Mouse (Mus musculus) naive thymus-derived CD4-positive, alpha-beta T cell, adult 5 months (primary cell): Measurements from ENCODE around the gene Cd96. TPM values are rescaled to one million over a fixed set of nuclear protein-coding genes. Genes with fewer than 3 reads are reported as not detected.

Experiments used
- polyA plus RNA-seq: library from polyadenylated mRNA; unstranded; fragments of 100-300 nt; shearing (Covaris generic); gene quantifications from one replicate; pipeline ENCODE4 v1.2.1, GENCODE M21; 2017

Cd96 gene
- polyA plus RNA-seq = 120 TPM

GRCm38 (mm10) chr16:46120020-46120419, at the start of gene Cd96:
Gene Cd96 (minus strand): TSS chr16:46120251.

GRCm38 (mm10) chr16:46154832-46155231, 34.8 kb upstream of the Cd96 start, which contains the start of gene Gm4737:
Gene Gm4737 (minus strand): TSS chr16:46155077.

GRCm38 (mm10) chr16:46010153-46010905, 109.7 kb downstream of the Cd96 start, which contains the start of gene Plcxd2:
Gene Plcxd2 (minus strand): TSS chr16:46010218.

Other genes starting within 250 kb of the Cd96 start
- gene Phldb2, start 166.7 kb downstream of the Cd96 start, polyA plus RNA-seq = not detected
- 48.5 TPM for gene Plcxd2, start 110.0 kb downstream of the Cd96 start, polyA plus RNA-seq
- 6.8 TPM for gene Gm4737, start 34.8 kb upstream of the Cd96 start, polyA plus RNA-seq